Mouse (Mus musculus) ES-E14 (cell line): ENCODE results near the gene Dlx5. TPM values are rescaled to one million over a fixed set of nuclear protein-coding genes. Genes with fewer than 3 reads are reported as not detected.

ENCODE experiments used
- DNase-seq: peaks from one replicate; pipeline ENCODE4 v3.0.0-alpha.2; 2013; ENCODE audit warnings: low read depth, low spot score
- H3K27ac ChIP-seq: 2 replicates; pipeline ENCODE4 v1.5.1; 2012; ENCODE audit warnings: low read depth, mild to moderate bottlenecking, low read length, moderate library complexity, mixed read lengths; ENCODE audit not compliant: poor library complexity, insufficient read depth, severe bottlenecking
- H3K36me3 ChIP-seq: 2 replicates; pipeline ENCODE4 v1.6.1; 2012; ENCODE audit warnings: mild to moderate bottlenecking, low read length, moderate library complexity, mixed read lengths; ENCODE audit not compliant: control insufficient read depth, poor library complexity, insufficient read depth, severe bottlenecking
- H3K4me1 ChIP-seq, 2 experiments: fragments of 150-350 bp in 1 of 2; sonication (generic) in 1 of 2; 2 replicates each; pipeline ENCODE4 v1.6.1; 2012; ENCODE audit warnings: low read length in 2 of 2, mild to moderate bottlenecking in 1 of 2, mixed read lengths in 1 of 2; ENCODE audit not compliant: control insufficient read depth in 2 of 2, insufficient read depth in 2 of 2, poor library complexity in 1 of 2
- H3K4me3 ChIP-seq, 2 experiments: fragments of 150-350 bp in 1 of 2; sonication (generic) in 1 of 2; 2 replicates each; pipeline ENCODE4 v1.5.1; 2012; ENCODE audit warnings: low read length in 2 of 2, low read depth in 1 of 2, mild to moderate bottlenecking in 1 of 2, mixed read lengths in 1 of 2; ENCODE audit not compliant: insufficient read depth in 1 of 2, poor library complexity in 1 of 2, severe bottlenecking in 1 of 2
- H3K9ac ChIP-seq: 2 replicates; pipeline ENCODE4 v1.6.1; 2012; ENCODE audit warnings: low read depth, mild to moderate bottlenecking, low read length, mixed read lengths; ENCODE audit not compliant: poor library complexity, insufficient read depth, severe bottlenecking
- H3K9me3 ChIP-seq: fragments of 150-350 bp; sonication (generic); 2 replicates; pipeline ENCODE4 v1.6.1; 2012; ENCODE audit warnings: low read depth, mild to moderate bottlenecking, low read length; ENCODE audit not compliant: control insufficient read depth, insufficient read depth
- CHD2 ChIP-seq: IDR thresholded peaks from 2 replicates; pipeline ENCODE4 v1.6.1; 2014; ENCODE audit warnings: mild to moderate bottlenecking, low read depth, low read length, inconsistent platforms
- HCFC1 ChIP-seq: IDR thresholded peaks from 2 replicates; pipeline ENCODE4 v1.6.1; 2012; ENCODE audit warnings: low read length, inconsistent platforms, borderline replicate concordance; ENCODE audit not compliant: insufficient read depth
- MAFK ChIP-seq: IDR thresholded peaks from 2 replicates; pipeline ENCODE4 v1.6.1; 2014; ENCODE audit warnings: mild to moderate bottlenecking, low read depth, low read length, inconsistent platforms; ENCODE audit not compliant: insufficient read depth
- ZC3H11A ChIP-seq: IDR thresholded peaks from 2 replicates; pipeline ENCODE4 v1.6.1; 2012; ENCODE audit warnings: low read depth, mild to moderate bottlenecking, inconsistent platforms, low read length, borderline replicate concordance
- ZNF384 ChIP-seq: IDR thresholded peaks from 2 replicates; pipeline ENCODE4 v1.6.1; 2012; ENCODE audit warnings: low read depth, low read length, inconsistent platforms
- in situ Hi-C, 2 experiments: fragments of 600-800 bp; cut with MboI; formaldehyde crosslinking; loops; one replicate each; pipeline ENCODE4 v1.15.1; 2025; ENCODE audit warnings: low sequenced_read_pairs in 2 of 2, inconsistent platforms in 1 of 2; ENCODE audit not compliant: unreplicated experiment in 2 of 2
- total RNA-seq: library from RNA; depleted of rRNA; stranded (reverse); fragments of 300-350 nt; gene quantifications from 2 replicates; pipeline ENCODE4 v1.2.3, GENCODE M21; 2012

The Dlx5 gene
- total RNA-seq, 1 experiment: not detected

- no peak for DNase-seq
- no peaks in the 10 kb centered on the region for H3K36me3 ChIP-seq
- peaks cover 0 to 12% of the 10 kb centered on the region in 2 experiments; a peak in 1 of 4 replicates for H3K4me1 ChIP-seq
- no peak overlapping the region for H3K27ac ChIP-seq
- no peak overlapping the region for H3K4me3 ChIP-seq
- no peak for TF ChIP-seq HCFC1
- TF ChIP-seq MAFK: no peak
- no peak for TF ChIP-seq ZNF384
- no peak for TF ChIP-seq ZC3H11A
- no peak for TF ChIP-seq CHD2
- in situ Hi-C loops: loop anchor here (10.0 to 25.0 kb wide), 3 partner anchors 590 to 1153 kb away; partner anchors contain the start of gene Dync1i1 (in 1 of the 2)
- no peaks in the 10 kb centered on the region for H3K9me3 ChIP-seq
- H3K9ac ChIP-seq: no peak overlapping the region
Measured at GRCm38 (mm10) chr6:6877346-6877910, 4.5 kb downstream of the Dlx5 start.

- in situ Hi-C loops: loop anchor here (10.0 to 25.0 kb wide), 3 partner anchors 589 to 1152 kb away; partner anchors contain the start of gene Dync1i1 (in 1 of the 2)
- no peak overlapping the region for H3K4me3 ChIP-seq
- no peaks in the 10 kb centered on the region for H3K36me3 ChIP-seq
- DNase-seq: no peak
- H3K9ac ChIP-seq: no peak overlapping the region
- H3K9me3 ChIP-seq: no peaks in the 10 kb centered on the region
- peaks cover 0 to 10% of the 10 kb centered on the region in 2 experiments; a peak in 1 of 4 replicates for H3K4me1 ChIP-seq
- TF ChIP-seq ZC3H11A (no peak), MAFK (no peak), ZNF384 (no peak), CHD2 (no peak)
- H3K27ac ChIP-seq: no peak overlapping the region
Measured at GRCm38 (mm10) chr6:6876731-6877130, 5.2 kb downstream of the Dlx5 start.

GRCm38 (mm10) chr6:6876231-6876630 lies 5.7 kb downstream of the Dlx5 start:
- DNase-seq: no peak
- Histone ChIP-seq H3K4me3 (no peak overlapping the region), H3K9ac (no peak overlapping the region)

GRCm38 (mm10) chr6:6875676-6876075 lies 6.2 kb downstream of the Dlx5 start:
- Histone ChIP-seq H3K4me1 (peaks cover 0 to 6% of the 10 kb centered on the region in 2 experiments; a peak in 1 of 4 replicates), H3K36me3 (no peaks in the 10 kb centered on the region), H3K4me3 (no peak overlapping the region), H3K9me3 (no peaks in the 10 kb centered on the region), H3K27ac (no peak overlapping the region), H3K9ac (no peak overlapping the region)
- DNase-seq: no peak
- in situ Hi-C loops: loop anchor here (10.0 to 25.0 kb wide), 3 partner anchors 588 to 1151 kb away; partner anchors contain the start of gene Dync1i1 (in 1 of the 2)
- no peak for TF ChIP-seq CHD2
- no peak for TF ChIP-seq HCFC1
- TF ChIP-seq ZC3H11A: no peak

More at GRCm38 (mm10) chr6:6876231-6876630, 5.7 kb downstream of the Dlx5 start:
- no peak for TF ChIP-seq ZNF384
- no peak for TF ChIP-seq CHD2
- no peak for TF ChIP-seq ZC3H11A
- TF ChIP-seq MAFK: no peak
- no peak for TF ChIP-seq HCFC1
- no peaks in the 10 kb centered on the region for H3K9me3 ChIP-seq
- peaks cover 0 to 7% of the 10 kb centered on the region in 2 experiments; a peak in 1 of 4 replicates for H3K4me1 ChIP-seq
- no peak overlapping the region for H3K27ac ChIP-seq
- H3K36me3 ChIP-seq: no peaks in the 10 kb centered on the region
- in situ Hi-C loops: loop anchor here (10.0 to 25.0 kb wide), 3 partner anchors 589 to 1151 kb away; partner anchors contain the start of gene Dync1i1 (in 1 of the 2)
